Mouse (Mus musculus): ENCODE results near the gene Tfpt. TPM values are rescaled to one million over a fixed set of nuclear protein-coding genes. Genes with fewer than 3 reads are reported as not detected.
A peak's percentile ranks its signal among the peaks of the same experiment; 100 is the strongest.
"Not testable (repeated sequence)": the region's sequence is repeated elsewhere in the genome, so short reads cannot be mapped to it uniquely, and the experiment has no call there.

Gene Tfpt
- total RNA-seq, 2 experiments from 2014 or later: 12.8 to 13.6 TPM

GRCm38 (mm10) chr7:3617242-3617995 lies 12.3 kb downstream of the Tfpt start, which contains the start of gene Ndufa3:
Gene Ndufa3, plus strand, starts transcription at chr7:3617373.
- DNase-seq: peak; percentile 86

GRCm38 (mm10) chr7:3616389-3617241 lies 13.1 kb downstream of the Tfpt start:
- no peak for DNase-seq

- DNase-seq: no peak
Observed at GRCm38 (mm10) chr7:3616057-3616388, 13.7 kb downstream of the Tfpt start, which contains the start of gene Oscar. Gene Oscar, minus strand, starts transcription at chr7:3616157.

GRCm38 (mm10) chr7:3614021-3614420 lies 15.7 kb downstream of the Tfpt start:
- DNase-seq: no peak

DNA sequence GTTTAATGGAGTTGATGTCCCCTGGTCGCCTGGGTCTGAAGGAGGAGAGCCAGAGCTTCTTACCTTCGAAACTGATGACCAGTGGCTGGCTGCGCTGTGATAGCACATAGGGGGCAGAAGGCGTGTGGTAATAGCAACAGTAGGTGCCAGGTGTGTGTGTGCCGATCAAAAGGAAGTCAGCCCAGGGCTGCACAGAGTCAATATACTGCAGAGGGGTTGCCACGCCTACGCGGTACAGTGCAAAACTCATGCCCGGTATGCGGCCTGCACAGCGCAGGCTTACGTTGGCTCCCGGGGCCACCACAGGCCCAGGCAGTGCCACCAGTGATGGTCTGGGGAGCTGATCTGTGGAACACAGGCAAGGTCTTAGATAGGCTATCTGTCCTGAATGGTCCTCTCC lies 18.7 kb downstream of the Tfpt start:
- no peak for DNase-seq

DNA sequence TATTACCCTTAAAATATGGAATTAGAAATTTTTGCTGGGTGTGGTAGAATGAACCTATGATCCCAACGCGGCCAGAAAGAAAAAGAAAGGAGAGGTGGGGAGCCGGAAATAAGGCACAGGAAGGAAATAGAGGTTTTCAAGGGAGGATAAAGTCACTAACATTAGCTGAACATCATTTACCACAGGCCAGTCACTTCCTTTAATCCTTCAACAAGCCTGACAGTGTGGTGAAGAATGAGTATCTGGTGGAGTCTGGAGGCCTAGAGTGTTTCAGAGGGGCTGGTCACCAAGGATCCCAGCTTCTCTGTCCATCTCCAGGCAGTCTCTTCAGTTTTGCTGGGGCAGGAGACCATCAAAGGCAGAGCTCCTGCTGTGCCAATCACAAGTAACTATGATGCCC lies 19.3 kb downstream of the Tfpt start:
- no peak for DNase-seq

DNA sequence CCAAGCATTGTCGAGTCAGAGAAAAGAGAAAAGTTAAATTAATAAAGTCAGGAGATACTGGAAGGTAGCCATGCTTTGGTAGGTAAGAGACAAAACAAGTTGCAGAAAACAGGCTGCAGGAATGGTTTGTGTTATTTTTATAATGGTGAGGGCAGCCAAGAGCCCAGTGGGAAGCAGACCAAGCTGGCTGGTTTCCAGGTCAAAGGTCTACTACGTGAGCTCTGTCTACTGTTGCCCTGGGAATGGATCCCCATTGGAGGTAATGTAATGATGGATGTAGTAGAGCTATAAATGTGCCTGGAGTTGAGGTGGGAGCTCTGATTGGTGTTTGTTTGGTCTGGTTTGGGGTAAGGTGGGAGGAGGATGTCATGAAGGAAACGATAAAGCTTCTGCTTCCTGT lies 20.6 kb downstream of the Tfpt start:
- peak; percentile 23 for DNase-seq

DNA sequence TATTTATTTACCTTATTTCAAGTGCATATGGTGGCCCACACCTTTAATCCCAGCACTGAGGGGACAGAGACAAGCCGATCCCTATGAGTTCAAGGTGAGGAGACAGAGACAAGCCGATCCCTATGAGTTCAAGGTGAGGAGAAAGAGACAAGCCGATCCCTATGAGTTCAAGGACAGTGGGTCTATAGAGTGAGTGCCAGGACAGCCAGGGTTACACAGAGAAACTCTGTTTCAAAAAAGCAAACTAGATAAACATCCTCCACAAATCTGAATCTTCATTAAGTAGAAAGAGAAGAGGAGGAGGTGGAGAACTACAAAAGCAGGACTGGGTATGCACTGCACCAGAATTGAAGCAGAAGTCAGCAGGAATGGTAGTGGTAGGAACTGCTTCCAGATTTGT lies 21.1 kb downstream of the Tfpt start:
- DNase-seq: no peak

DNA sequence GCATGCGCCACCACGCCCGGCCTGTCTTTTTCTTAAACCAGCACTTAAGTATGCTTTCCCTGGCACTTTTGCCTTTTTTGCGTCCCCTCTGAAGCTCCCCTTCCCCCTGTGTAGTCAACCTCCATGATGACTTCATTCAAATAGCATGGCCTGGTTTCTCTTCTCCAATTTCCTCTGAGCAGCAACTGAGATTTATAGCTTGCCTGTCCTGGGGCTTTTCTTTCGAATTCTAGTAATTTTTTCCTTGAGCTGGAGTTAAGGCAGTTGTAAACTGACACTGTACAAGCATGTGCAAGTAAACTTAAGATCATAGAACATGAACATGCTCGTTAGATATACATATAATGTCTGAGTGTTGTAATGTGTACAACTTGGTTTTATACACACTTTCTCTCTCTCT lies 22.3 kb downstream of the Tfpt start:
- DNase-seq: no peak

DNA sequence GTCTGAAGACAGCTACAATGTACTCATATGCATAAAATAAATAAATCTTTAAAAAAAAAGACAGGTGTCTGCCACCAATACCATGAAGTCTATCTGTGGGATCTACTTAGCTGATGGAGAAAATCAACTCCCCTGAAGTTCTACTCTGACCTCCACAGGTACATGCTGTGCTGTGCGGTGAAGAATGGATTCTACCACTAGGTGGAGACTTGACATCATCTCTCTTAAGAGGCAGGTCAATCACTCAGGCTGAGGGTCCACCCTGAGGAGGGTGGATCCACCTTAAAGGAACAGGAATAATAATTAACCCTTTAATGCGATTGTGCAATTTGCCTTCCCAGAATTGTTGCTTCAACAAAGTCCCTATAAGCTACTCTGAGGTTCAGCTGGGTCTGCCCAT lies 22.9 kb downstream of the Tfpt start:
- DNase-seq: no peak

- DNase-seq: no peak
Observed at GRCm38 (mm10) chr7:3601119-3601518, 28.6 kb downstream of the Tfpt start.

DNA sequence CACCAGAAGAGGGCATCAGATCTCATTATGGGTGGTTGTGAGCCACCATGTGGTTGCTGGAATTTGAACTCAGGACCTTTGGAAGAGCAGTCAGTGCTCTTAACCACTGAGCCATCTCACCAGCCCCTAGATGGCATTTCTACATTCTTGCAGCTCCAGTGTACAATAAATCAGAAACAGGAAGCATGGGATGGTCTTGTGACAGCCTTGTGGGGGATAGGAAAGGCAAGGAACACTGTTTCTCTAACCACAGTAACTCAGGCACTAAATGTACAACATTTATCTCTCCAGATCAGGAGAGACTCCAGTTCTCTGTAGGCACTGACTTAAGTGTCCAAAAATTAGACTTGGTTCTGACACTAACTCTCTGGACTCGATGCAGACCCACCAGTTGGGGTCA lies 32.0 kb downstream of the Tfpt start:
- DNase-seq: not testable (repeated sequence)

GRCm38 (mm10) chr7:3595146-3595545 lies 34.6 kb downstream of the Tfpt start:
- no peak for DNase-seq

DNA sequence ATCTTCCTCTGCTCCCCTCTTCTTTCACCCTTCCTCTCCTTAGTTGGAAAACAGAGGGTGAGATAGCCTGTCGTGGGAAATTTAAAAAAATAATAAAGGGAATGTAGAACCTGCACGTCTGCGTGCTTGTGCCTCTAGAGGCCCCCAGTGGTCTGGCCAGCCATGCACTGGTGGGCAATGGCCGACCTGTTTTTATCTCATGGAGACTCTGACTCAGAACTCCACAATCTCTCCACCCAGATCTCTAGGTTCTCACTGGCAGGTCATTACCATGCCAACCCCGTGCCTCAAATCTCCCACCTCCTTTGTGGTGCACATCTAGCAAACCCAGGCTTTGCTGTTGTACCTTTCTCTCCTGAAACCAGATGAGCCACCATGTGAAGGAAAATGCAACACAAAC lies 35.0 kb downstream of the Tfpt start:
- no peak for DNase-seq

DNA sequence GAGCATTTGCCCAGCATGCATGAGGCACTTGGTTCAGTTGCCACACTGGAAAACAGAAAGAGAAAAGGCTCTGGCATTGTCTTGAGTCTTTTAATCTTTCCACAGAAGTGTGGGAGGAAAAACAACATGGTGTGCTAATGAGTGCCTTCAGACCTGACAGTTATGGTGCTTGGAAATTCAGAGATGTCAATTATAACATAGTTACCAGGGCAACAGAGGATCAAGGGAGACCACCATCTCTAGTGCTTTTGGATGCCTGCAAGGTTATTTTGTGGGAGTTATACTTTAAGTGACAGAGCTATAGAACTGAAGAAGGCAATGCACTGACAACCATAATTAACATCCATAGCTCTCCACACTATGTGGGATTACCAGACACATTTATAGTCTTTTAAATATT lies 35.9 kb downstream of the Tfpt start:
- no peak for DNase-seq

GRCm38 (mm10) chr7:3591534-3591933 lies 38.2 kb downstream of the Tfpt start:
- no peak for DNase-seq

- DNase-seq: no peak
Observed at GRCm38 (mm10) chr7:3590550-3590949, 39.2 kb downstream of the Tfpt start.

- no peak for DNase-seq
Observed at GRCm38 (mm10) chr7:3587292-3587691, 42.4 kb downstream of the Tfpt start.

DNA sequence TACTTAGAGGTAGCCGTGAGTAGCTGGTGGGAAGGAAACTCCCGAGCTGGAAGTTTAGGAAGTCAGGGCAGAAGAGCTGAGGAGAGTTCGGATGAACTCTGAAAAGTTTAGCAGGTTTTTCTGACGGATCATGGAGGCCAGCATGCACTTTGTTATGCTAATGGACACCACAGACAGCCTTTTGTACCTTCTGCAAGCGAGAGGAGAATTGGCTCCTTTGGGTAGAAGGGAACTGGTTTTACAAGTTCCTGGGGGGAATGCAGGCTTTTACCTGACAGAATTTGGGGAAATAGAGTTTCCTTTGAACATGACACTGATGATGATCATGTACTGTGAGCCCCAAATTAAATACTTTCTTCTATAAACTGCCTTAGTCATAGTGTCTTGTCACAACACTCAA lies 43.5 kb downstream of the Tfpt start:
- no peak for DNase-seq

DNA sequence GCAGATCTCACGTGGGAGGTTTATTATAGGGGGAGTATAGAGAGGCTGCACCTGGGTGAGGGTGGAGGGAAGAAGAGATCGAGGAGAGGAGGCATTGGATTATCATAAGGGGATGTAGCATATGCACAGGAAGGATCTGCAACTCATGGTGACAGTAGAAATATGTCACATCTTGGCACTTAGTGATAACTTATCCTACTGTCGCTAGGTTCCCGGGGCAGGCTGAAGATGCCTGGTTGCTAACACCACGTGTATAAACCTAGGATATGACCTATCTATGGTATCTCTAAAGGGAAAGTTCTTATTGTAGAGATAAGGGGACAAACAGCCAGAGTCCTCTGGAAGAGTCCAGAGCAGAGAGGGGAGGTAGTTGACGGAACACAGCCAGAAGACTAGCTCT lies 44.0 kb downstream of the Tfpt start:
- no peak for DNase-seq

GRCm38 (mm10) chr7:3580029-3580428 lies 49.7 kb downstream of the Tfpt start:
- no peak for DNase-seq

DNA sequence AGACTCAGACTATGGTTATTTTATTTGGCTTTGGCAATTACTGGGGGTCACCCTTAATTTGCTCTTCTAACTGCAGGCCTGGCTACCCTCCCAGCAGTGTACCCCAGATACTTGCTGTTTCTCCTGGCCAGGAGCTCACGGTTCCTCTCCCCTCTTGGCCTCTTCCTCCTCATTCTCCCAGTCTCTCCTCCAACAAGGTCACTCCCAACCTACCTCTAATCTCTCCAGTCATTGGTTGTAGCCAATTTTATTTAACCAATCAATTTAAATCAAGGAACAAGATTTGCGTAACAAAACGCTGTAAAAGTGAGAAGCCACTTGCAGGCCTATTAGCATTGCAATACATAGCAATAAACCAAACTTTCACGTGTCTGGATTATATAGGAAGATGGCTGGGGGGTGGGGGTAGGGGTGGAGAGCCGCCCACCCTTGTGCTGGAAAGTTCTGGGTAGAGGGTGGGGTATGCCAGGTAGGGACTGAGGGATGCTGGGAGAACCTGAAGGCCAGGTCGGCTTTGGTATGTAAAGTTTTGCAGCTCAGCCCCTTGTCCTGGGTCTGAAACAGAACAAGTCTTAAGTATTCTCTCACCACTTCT lies 50.7 kb downstream of the Tfpt start:
- no peak for DNase-seq

DNA sequence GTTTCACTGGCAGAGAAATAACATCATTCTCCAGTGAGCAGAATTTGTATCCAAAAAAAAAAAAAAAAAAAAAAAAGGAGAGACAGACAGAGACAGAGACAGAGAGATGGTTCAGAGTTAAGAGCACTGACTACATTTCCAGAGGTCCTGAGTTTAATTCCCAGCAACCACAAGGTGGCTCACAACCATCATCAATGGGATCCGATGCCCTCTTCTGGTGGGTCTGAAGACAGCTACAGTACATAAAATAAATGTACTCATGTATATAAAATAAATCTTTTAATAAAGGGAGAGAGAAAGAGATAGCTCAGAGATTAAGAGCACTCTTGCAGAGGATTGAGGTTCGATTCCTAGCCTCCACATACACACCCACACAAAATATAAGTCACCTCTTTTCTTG lies 51.5 kb downstream of the Tfpt start:
- no peak for DNase-seq

All from gastrocnemius, postnatal 25 days (tissue).